Mouse (Mus musculus): ENCODE measurements around the gene Gpr108.

- TF ChIP-seq CTCF (conservative IDR thresholded peaks at IDR 0.05; ENCODE audit: insufficient read depth, insufficient read length, low read depth, low read length) (no peak), POLR2A (IDR thresholded peaks at IDR 0.05; ENCODE audit: low read depth, low read length) (no peak)
These were observed 26.3 kb downstream of the Gpr108 start for GRCm38 (mm10) chr17:57221911-57222310.
